Mouse (Mus musculus): ENCODE results near the gene Tfap2a. TPM values are rescaled to one million over a fixed set of nuclear protein-coding genes. Genes with fewer than 3 reads are reported as not detected.

Gene Tfap2a
- total RNA-seq, 4 experiments from 2014 or later = 0.58 to 1.1 (median 0.60) TPM

GRCm38 (mm10) chr13:40713241-40713640 lies 24.9 kb downstream of the Tfap2a start:
- DNase-seq (ENCODE audit: low spot score in 2 of 2) = no peak

GRCm38 (mm10) chr13:40712526-40712832 lies 25.7 kb downstream of the Tfap2a start:
- DNase-seq (ENCODE audit: low spot score in 2 of 2) = no peak

GRCm38 (mm10) chr13:40711661-40712525 lies 26.3 kb downstream of the Tfap2a start:
- no peak for DNase-seq (ENCODE audit: low spot score in 2 of 2)

GRCm38 (mm10) chr13:40710062-40710342 lies 28.2 kb downstream of the Tfap2a start:
- DNase-seq (ENCODE audit: low spot score in 2 of 2) = no peak

GRCm38 (mm10) chr13:40709321-40710061 lies 28.7 kb downstream of the Tfap2a start:
- no peak for DNase-seq (ENCODE audit: low spot score in 2 of 2)

DNA sequence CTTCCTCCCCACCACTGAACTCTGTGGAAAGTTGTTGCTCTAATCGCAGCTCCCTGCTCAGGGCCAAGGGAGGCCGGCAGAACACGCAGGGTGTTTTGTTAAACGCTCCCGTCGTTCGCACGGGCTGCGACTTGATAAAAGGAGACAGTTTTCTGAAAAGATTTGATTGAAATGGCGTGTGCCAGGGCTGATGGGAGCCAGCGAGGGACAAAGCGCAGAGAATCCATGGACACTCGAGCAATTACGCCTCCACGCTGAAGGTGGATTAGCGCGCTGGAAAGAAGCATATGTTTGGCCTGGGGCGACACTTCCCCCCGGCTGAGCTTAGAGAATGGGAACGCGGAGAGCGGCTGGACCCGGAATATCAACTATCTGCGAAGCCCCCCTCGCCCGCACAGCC lies 29.3 kb downstream of the Tfap2a start:
- no peak for DNase-seq (ENCODE audit: low spot score in 2 of 2)

DNA sequence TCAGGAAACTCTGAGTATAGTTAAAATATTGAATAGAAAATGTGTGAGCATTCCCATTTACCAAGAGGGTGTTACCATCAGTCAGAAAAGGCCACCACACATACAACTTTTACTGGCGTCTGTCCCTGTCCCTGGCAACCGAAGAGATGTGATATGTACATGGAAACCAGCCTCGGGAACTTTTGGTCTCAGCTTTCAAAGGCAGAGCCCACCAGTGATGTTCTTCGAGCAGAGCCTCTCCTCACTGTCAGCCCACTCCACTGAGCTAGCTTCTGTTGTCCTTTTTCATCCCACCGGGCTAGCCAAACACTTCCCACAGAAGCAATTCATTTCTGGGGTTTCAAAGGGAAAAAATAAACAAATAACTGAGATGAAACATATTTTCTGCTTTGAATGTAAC lies 29.9 kb downstream of the Tfap2a start:
- DNase-seq (ENCODE audit: low spot score in 2 of 2) = no peak

DNA sequence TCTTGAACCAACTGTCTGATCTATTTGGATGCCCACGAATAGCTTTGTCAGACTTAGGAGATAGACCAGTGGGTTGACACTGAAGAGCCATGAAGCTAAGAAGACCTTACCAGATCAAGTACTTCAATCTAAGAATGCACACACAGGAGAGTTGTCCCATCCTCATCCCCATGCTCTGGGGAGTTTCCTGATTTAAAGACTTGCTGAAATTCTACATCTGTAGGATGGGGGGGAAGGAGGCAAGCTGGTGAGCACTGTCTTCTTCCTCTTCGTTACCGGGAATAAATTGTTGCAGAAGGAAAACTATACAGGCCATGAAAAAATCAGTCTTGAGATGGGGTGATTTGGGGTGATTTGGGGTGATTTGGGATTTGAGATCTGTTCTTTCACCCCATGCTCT lies 30.5 kb downstream of the Tfap2a start:
- no peak for DNase-seq (ENCODE audit: low spot score in 2 of 2)

- DNase-seq (ENCODE audit: low spot score in 2 of 2) = no peak
Measured at GRCm38 (mm10) chr13:40706612-40707011, 31.6 kb downstream of the Tfap2a start.

GRCm38 (mm10) chr13:40705821-40706425 lies 32.3 kb downstream of the Tfap2a start:
- no peak for DNase-seq (ENCODE audit: low spot score in 2 of 2)

- no peak for DNase-seq (ENCODE audit: low spot score in 2 of 2)
Measured at GRCm38 (mm10) chr13:40704864-40705455, 33.2 kb downstream of the Tfap2a start.

DNA sequence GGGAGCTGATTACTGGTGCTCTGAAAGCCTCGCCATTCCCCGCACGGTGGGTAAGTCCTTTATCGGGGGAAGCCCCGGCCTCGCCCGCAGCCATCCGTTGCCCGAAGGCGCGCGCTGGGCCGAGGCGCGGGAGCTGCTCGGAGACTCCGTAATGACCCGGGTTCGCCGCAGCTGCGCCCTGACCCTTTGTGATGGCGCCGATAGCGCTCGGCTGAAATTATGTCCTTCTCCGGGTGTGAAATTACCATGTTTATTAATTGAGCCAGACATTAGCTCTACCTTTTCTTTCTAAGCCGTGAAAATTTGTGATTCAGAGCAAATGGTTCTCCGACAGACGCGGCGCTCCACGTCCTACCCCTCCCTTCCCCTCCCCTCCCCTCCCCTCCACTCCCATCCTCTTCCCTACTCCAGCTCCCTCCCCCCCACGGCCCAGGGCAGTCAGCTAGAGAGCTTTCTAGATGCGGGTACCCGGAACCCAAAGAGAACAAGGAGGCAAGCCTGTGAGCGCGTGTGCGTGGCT lies 34.1 kb downstream of the Tfap2a start:
- DNase-seq (ENCODE audit: low spot score in 2 of 2) = no peak

DNA sequence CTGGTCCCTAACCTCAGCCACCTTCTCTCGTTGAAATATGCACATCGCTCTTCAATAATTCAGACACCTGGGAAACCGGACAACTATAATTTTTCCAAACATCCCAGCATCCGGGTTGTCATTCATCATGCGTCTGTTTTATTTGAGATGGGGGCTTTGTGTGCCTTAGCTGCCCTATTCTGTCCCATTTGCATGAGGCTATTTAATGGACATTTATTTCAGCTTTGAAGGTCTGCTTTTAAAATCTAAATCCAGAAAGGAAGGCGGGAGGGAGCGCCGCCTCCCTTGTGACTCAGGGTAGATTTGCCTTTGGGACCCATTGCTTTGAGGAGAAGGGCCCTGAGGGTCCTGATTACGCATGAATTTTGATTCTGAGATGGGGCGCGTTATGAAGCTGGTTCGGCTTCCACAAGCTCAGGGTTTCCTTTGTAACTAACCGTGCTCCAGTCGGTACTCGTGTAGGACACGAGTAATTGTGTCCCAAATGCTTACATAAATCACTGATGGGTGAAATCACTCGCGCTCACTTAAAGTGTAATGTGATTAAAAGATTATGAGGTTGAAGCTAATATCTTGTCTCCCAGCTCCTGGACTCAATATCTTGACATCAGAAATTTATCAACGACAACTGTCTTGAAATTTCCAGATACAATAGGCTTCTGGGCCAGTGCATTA lies 34.9 kb downstream of the Tfap2a start:
- no peak for DNase-seq (ENCODE audit: low spot score in 2 of 2)

GRCm38 (mm10) chr13:40702361-40703122 lies 35.6 kb downstream of the Tfap2a start:
- no peak for DNase-seq (ENCODE audit: low spot score in 2 of 2)

- no peak for DNase-seq (ENCODE audit: low spot score in 2 of 2)
Measured at GRCm38 (mm10) chr13:40701691-40702090, 36.5 kb downstream of the Tfap2a start.

DNA sequence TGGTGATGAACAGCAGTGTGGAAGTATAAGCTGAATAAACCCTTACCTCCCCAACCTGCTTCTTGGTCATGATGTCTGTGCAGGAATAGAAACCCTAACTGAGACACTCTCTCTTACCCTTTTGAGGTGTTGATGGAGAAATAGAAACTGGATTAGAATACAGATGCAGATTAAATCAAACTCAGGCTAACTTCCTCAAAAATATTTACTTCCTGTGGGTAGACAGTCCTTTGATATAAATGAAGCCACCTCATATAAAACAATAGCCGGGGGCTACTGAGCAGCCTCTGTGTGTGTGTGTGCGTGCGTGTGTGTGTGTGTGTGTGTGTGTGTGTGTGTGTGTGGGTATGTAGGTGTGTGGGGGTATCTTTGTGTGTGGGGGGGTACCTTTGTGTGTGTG lies 52.4 kb downstream of the Tfap2a start:
- DNase-seq (ENCODE audit: low spot score in 2 of 2) = no peak

- no peak for DNase-seq (ENCODE audit: low spot score in 2 of 2)
Measured at GRCm38 (mm10) chr13:40676730-40677129, 61.4 kb downstream of the Tfap2a start.
